Mouse (Mus musculus) lung, postnatal 0 days (tissue): ENCODE measurements around the gene Ifi27l2a. TPM values are rescaled to one million over a fixed set of nuclear protein-coding genes. Genes with fewer than 3 reads are reported as not detected.
A peak's percentile ranks its signal among the peaks of the same experiment; 100 is the strongest.
"Not testable (repeated sequence)": the region's sequence is repeated elsewhere in the genome, so short reads cannot be mapped to it uniquely, and the experiment has no call there.

Source experiments
- ATAC-seq: fragments of 200-750 bp; cut with Nextera tagmentation; 2 replicates; pipeline ENCODE4 v1.8.0; 2017; ENCODE audit warnings: moderate library complexity
- DNase-seq: peaks from one replicate; pipeline ENCODE4 v3.0.0-alpha.2; 2016; ENCODE audit warnings: low spot score
- H3K27ac ChIP-seq: fragments of 300-500 bp; sonication (generic); 2 replicates; pipeline ENCODE4 v1.5.1; 2014; ENCODE audit warnings: antibody characterized with exemption, mild to moderate bottlenecking, low read length, mixed read lengths
- H3K27me3 ChIP-seq: fragments of 300-500 bp; sonication (generic); replicated peaks from 2 replicates; pipeline ENCODE4 v1.6.1; 2014; ENCODE audit warnings: low read length, mixed read lengths; ENCODE audit not compliant: insufficient read depth
- H3K36me3 ChIP-seq: fragments of 300-500 bp; sonication (generic); 2 replicates; pipeline ENCODE4 v1.6.1; 2014; ENCODE audit warnings: low read length, mixed read lengths; ENCODE audit not compliant: insufficient read depth
- H3K4me1 ChIP-seq: fragments of 300-500 bp; sonication (generic); 2 replicates; pipeline ENCODE4 v1.6.1; 2014; ENCODE audit warnings: antibody characterized with exemption, low read depth, low read length, mixed read lengths; ENCODE audit not compliant: insufficient read depth
- H3K4me2 ChIP-seq: fragments of 300-500 bp; sonication (generic); replicated peaks from 2 replicates; pipeline ENCODE4 v1.6.1; 2014; ENCODE audit warnings: low read depth, mild to moderate bottlenecking, low read length, moderate library complexity, mixed read lengths
- H3K4me3 ChIP-seq: fragments of 300-500 bp; sonication (generic); 2 replicates; pipeline ENCODE4 v1.5.1; 2014; ENCODE audit warnings: low read depth, low read length
- H3K9ac ChIP-seq: fragments of 300-500 bp; sonication (generic); replicated peaks from 2 replicates; pipeline ENCODE4 v1.6.1; 2014; ENCODE audit warnings: low read depth, mild to moderate bottlenecking
- H3K9me3 ChIP-seq: fragments of 300-500 bp; sonication (generic); 2 replicates; pipeline ENCODE4 v1.6.1; 2016; ENCODE audit warnings: low read length, mixed read lengths
- CTCF ChIP-seq: IDR thresholded peaks from 2 replicates; pipeline ENCODE4 v1.5.1; 2016; ENCODE audit warnings: antibody characterized with exemption, mild to moderate bottlenecking
- EP300 ChIP-seq: IDR thresholded peaks from 2 replicates; pipeline ENCODE4 v1.6.1; 2016; ENCODE audit warnings: antibody characterized with exemption, mild to moderate bottlenecking, control low read depth
- WGBS: fragments of 180-500 bp; shearing (Covaris S2); extraction: QIAGEN DNeasy Blood & Tissue Kit; methylation state at CpG from one replicate; pipeline ENCODE4 v1.1.7; 2014; 5-methylcytosine and 5-hydroxymethylcytosine counted together
- polyA plus RNA-seq: library from polyadenylated mRNA; unstranded; fragments of >200 nt; fragmentation: Nextera tagmentation; extraction: Ambion mirVana; gene quantifications from 2 replicates; pipeline ENCODE4 v1.2.1, GENCODE M21; 2015

Ifi27l2a gene
- 23.1 and 47.7 TPM in 2 replicates for polyA plus RNA-seq

- Histone ChIP-seq H3K9me3 (no peaks in the 10 kb centered on the region), H3K4me1 (no peaks in the 10 kb centered on the region), H3K27ac (no peak within 1 kb of the TSS), H3K36me3 (no peaks in the 10 kb centered on the region), H3K4me2 (0 out of 2 replicates have a peak within 1 kb of the TSS, but pooled peaks have one; percentile 6), H3K27me3 (no peaks in the 10 kb centered on the region), H3K4me3 (no peak within 1 kb of the TSS), H3K9ac (no peak within 1 kb of the TSS)
- ATAC-seq (no peak; the same call in 1 of the 2 replicates), DNase-seq (peak; percentile 30)
- TF ChIP-seq CTCF, result no peak
- no peak for TF ChIP-seq EP300
- 54% methylated on average over 3 of the region's 3 CpGs for WGBS
These were observed at the start of gene Ifi27l2a for GRCm38 (mm10) chr12:103443524-103443923. Gene Ifi27l2a (minus strand): TSS chr12:103443680.

- ATAC-seq, result peak; percentile 44; the same call in 1 of the 2 replicates
- H3K4me2 ChIP-seq, result no peak overlapping the region
These were observed 49.3 kb upstream of the Ifi27l2a start for GRCm38 (mm10) chr12:103492767-103493166.

GRCm38 (mm10) chr12:103491091-103491730 lies 47.7 kb upstream of the Ifi27l2a start:
- WGBS, result 55% methylated on average over 3 of the region's 3 CpGs
- Histone ChIP-seq H3K4me2 (no peak overlapping the region), H3K27ac (no peak overlapping the region), H3K4me3 (no peak overlapping the region), H3K9me3 (no peaks in the 10 kb centered on the region), H3K4me1 (no peaks in the 10 kb centered on the region), H3K27me3 (no peaks in the 10 kb centered on the region), H3K9ac (no peak overlapping the region), H3K36me3 (no peaks in the 10 kb centered on the region)
- TF ChIP-seq EP300 (no peak), CTCF (no peak)
- DNase-seq, result no peak
- ATAC-seq, result no peak

More at GRCm38 (mm10) chr12:103492767-103493166, 49.3 kb upstream of the Ifi27l2a start:
- DNase-seq, result peak; percentile 75
- TF ChIP-seq CTCF, result peak; percentile 97
- no peak for TF ChIP-seq EP300
- H3K4me3 ChIP-seq, result no peak overlapping the region
- no peaks in the 10 kb centered on the region for H3K4me1 ChIP-seq
- no peaks in the 10 kb centered on the region for H3K27me3 ChIP-seq
- H3K9me3 ChIP-seq, result no peaks in the 10 kb centered on the region
- no peak overlapping the region for H3K27ac ChIP-seq
- no peaks in the 10 kb centered on the region for H3K36me3 ChIP-seq
- H3K9ac ChIP-seq, result no peak overlapping the region
- 33% methylated on average over 5 of the region's 5 CpGs for WGBS

- no peak for ATAC-seq
- H3K36me3 ChIP-seq, result no peaks in the 10 kb centered on the region
- no peaks in the 10 kb centered on the region for H3K4me1 ChIP-seq
- H3K9ac ChIP-seq, result no peak overlapping the region
- DNase-seq, result no peak
- TF ChIP-seq EP300, result no peak
- TF ChIP-seq CTCF, result no peak
- H3K4me3 ChIP-seq, result no peak overlapping the region
- WGBS, result 63% methylated on average over 2 of the region's 2 CpGs
- no peaks in the 10 kb centered on the region for H3K9me3 ChIP-seq
- H3K4me2 ChIP-seq, result no peak overlapping the region
- no peak overlapping the region for H3K27ac ChIP-seq
- H3K27me3 ChIP-seq, result no peaks in the 10 kb centered on the region
These were observed 44.3 kb upstream of the Ifi27l2a start for GRCm38 (mm10) chr12:103487750-103488149.

- no peaks in the 10 kb centered on the region for H3K27me3 ChIP-seq
- peak overlapping the region; percentile 29; the same call in 1 of the 2 replicates for H3K27ac ChIP-seq
- DNase-seq (peak; percentile 61), ATAC-seq (peak; percentile 77)
- H3K4me1 ChIP-seq, result no peaks in the 10 kb centered on the region
- H3K9ac ChIP-seq, result no peak overlapping the region
- no peak overlapping the region for H3K4me3 ChIP-seq
- H3K36me3 ChIP-seq, result no peaks in the 10 kb centered on the region
- no peaks in the 10 kb centered on the region for H3K9me3 ChIP-seq
- no peak for TF ChIP-seq EP300
- TF ChIP-seq CTCF, result no peak
- 31% methylated on average over 4 of the region's 4 CpGs for WGBS
- H3K4me2 ChIP-seq, result no peak overlapping the region
These were observed 43.8 kb upstream of the Ifi27l2a start for GRCm38 (mm10) chr12:103487276-103487675.

- H3K4me3 ChIP-seq, result no peak overlapping the region
- H3K36me3 ChIP-seq, result no peaks in the 10 kb centered on the region
- H3K4me1 ChIP-seq, result no peaks in the 10 kb centered on the region
- no peaks in the 10 kb centered on the region for H3K27me3 ChIP-seq
- ATAC-seq, result peak; percentile 6; the same call in 1 of the 2 replicates
- no peak for DNase-seq
- 75% methylated on average over 1 of the region's 1 CpGs for WGBS
- TF ChIP-seq EP300 (no peak), CTCF (no peak)
- H3K9me3 ChIP-seq, result no peaks in the 10 kb centered on the region
- peak overlapping the region; percentile 29; the same call in 1 of the 2 replicates for H3K27ac ChIP-seq
- no peak overlapping the region for H3K4me2 ChIP-seq
- H3K9ac ChIP-seq, result no peak overlapping the region
These were observed 43.2 kb upstream of the Ifi27l2a start for GRCm38 (mm10) chr12:103486726-103487125.

- H3K4me3 ChIP-seq, H3K36me3 ChIP-seq, ATAC-seq, DNase-seq, H3K27me3 ChIP-seq, H3K4me2 ChIP-seq, H3K9ac ChIP-seq, H3K9me3 ChIP-seq, H3K27ac ChIP-seq, H3K4me1 ChIP-seq: not testable (repeated sequence)
- WGBS, result 63% methylated on average over 9 of the region's 9 CpGs
These were observed 40.9 kb upstream of the Ifi27l2a start for GRCm38 (mm10) chr12:103484200-103484972.
